Mouse (Mus musculus): ENCODE measurements around the gene Stx1a. TPM values are rescaled to one million over a fixed set of nuclear protein-coding genes. Genes with fewer than 3 reads are reported as not detected.

Gene Stx1a
- 244 and 306 TPM in 2 replicates for polyA plus RNA-seq (2021; fragmentation: Nextera tagmentation)
- long read RNA-seq, experiment 1, transcript Stx1a-201 (10 exons, 2,162 nt), result major isoform, 1,678 of 2,013 reads
- long read RNA-seq, experiment 1, partial matches to known transcripts, result 240 of 2,013 reads
- long read RNA-seq, experiment 1, other reads (novel, unspliced or antisense), result 94 of 2,013 reads
- long read RNA-seq, experiment 2, transcript Stx1a-201 (10 exons, 2,162 nt), result major isoform, 260 of 349 reads
- long read RNA-seq, experiment 2, partial matches to known transcripts, result 69 of 349 reads
- long read RNA-seq, experiment 2, other reads (novel, unspliced or antisense), result 19 of 349 reads

GRCm38 (mm10) chr5:135023344-135024173 lies at the start of gene Stx1a:
TSS of gene Stx1a (plus strand) at chr5:135023482.

GRCm38 (mm10) chr5:134985633-134986297 lies 37.5 kb upstream of the Stx1a start, which contains the start of gene Cldn3:
TSS of gene Cldn3 (plus strand) at chr5:134986214.

GRCm38 (mm10) chr5:135008671-135009589 lies 14.4 kb upstream of the Stx1a start, which contains the start of gene Abhd11:
TSS of gene Abhd11 (plus strand) at chr5:135009152.

GRCm38 (mm10) chr5:135063629-135064381 lies 40.5 kb downstream of the Stx1a start, which contains the start of gene Dnajc30:
TSS of gene Dnajc30 (plus strand) at chr5:135064202.

GRCm38 (mm10) chr5:135064909-135065446 lies 41.7 kb downstream of the Stx1a start, which contains the start of gene Bud23:
TSS of gene Bud23 (minus strand) at chr5:135064959.

GRCm38 (mm10) chr5:135077564-135078481 lies 54.5 kb downstream of the Stx1a start, which contains the start of gene Vps37d:
TSS of gene Vps37d (minus strand) at chr5:135078266.

GRCm38 (mm10) chr5:135089653-135090052 lies 66.4 kb downstream of the Stx1a start, which contains the start of gene Mlxipl:
TSS of gene Mlxipl (plus strand) at chr5:135089890.

Other genes starting within 250 kb of the Stx1a start
- not detected in 2 replicates for gene Tmem270, start 116.7 kb upstream of the Stx1a start, polyA plus RNA-seq (2021; fragmentation: Nextera tagmentation)
- not detected in 2 replicates for gene Cldn13, start 108.0 kb upstream of the Stx1a start, polyA plus RNA-seq (2021; fragmentation: Nextera tagmentation)
- 6.6 and 7.4 TPM in 2 replicates for gene Mettl27, start 91.1 kb upstream of the Stx1a start, polyA plus RNA-seq (2021; fragmentation: Nextera tagmentation)
- gene Cldn4, start 76.5 kb upstream of the Stx1a start, polyA plus RNA-seq (2021; fragmentation: Nextera tagmentation), result not detected in 2 replicates
- gene Cldn3, start 37.3 kb upstream of the Stx1a start, polyA plus RNA-seq (2021; fragmentation: Nextera tagmentation), result 0.85 and 1.2 TPM in 2 replicates
- 45.6 and 48.8 TPM in 2 replicates for gene Abhd11, start 14.3 kb upstream of the Stx1a start, polyA plus RNA-seq (2021; fragmentation: Nextera tagmentation)
- 77.9 and 78.6 TPM in 2 replicates for gene Dnajc30, start 40.7 kb downstream of the Stx1a start, polyA plus RNA-seq (2021; fragmentation: Nextera tagmentation)
- gene Bud23, start 41.5 kb downstream of the Stx1a start, polyA plus RNA-seq (2021; fragmentation: Nextera tagmentation), result 46.3 and 50.4 TPM in 2 replicates
- gene Vps37d, start 54.8 kb downstream of the Stx1a start, polyA plus RNA-seq (2021; fragmentation: Nextera tagmentation), result 1.9 and 8.2 TPM in 2 replicates
- 0.31 and 0.50 TPM in 2 replicates for gene Mlxipl, start 66.4 kb downstream of the Stx1a start, polyA plus RNA-seq (2021; fragmentation: Nextera tagmentation)
- 15.9 and 17.1 TPM in 2 replicates for gene Tbl2, start 126.2 kb downstream of the Stx1a start, polyA plus RNA-seq (2021; fragmentation: Nextera tagmentation)
- gene Bcl7b, start 144.8 kb downstream of the Stx1a start, polyA plus RNA-seq (2021; fragmentation: Nextera tagmentation), result 87.3 and 94.7 TPM in 2 replicates
- 8.8 and 11.9 TPM in 2 replicates for gene Baz1b, start 163.8 kb downstream of the Stx1a start, polyA plus RNA-seq (2021; fragmentation: Nextera tagmentation)
- gene Fzd9, start 227.7 kb downstream of the Stx1a start, polyA plus RNA-seq (2021; fragmentation: Nextera tagmentation), result 1.5 and 6.5 TPM in 2 replicates

Measured in left cerebral cortex, adult 6 months (tissue).